Mouse (Mus musculus): ENCODE measurements at regions not wholly inside any gene's neighbourhood (a gene's known extent, or its start where the extent isn't known, plus 50 kb on each side); places are given as distances from the start of the nearest gene placed in this dataset.
A peak's percentile ranks its signal among the peaks of the same experiment; 100 is the strongest.

DNA sequence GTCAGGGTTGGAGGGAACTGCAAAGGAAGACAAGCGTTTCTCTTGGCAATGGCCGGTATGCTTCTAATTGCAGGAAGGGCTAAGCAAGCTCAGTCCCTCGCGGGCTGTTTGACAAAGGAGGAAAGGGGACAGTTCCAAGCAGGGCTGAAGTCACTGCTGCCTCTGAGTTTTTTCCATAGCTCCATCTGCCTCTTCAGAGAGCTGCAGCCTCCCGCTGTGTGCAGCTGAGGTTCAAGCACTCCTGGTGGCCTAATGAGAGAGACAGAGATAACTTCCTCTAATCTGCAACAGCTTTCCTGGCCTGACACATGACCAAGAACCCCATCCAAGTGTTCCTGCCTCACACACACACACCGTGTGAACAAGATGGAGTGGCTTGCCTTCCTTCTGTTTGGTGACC lies 511.9 kb upstream of the Slc35b3 start:
- Histone ChIP-seq H3K4me1 (ENCODE audit: control insufficient read depth, insufficient read depth, low read length) (no peaks in the 10 kb centered on the region), H3K27me3 (ENCODE audit: control insufficient read depth, insufficient read depth, low read length) (no peaks in the 10 kb centered on the region), H3K27ac (ENCODE audit: insufficient read depth, low read length) (no peak overlapping the region), H3K4me3 (replicated peaks; ENCODE audit: insufficient read depth, low read depth, low read length) (no peak overlapping the region)
- TF ChIP-seq POLR2A (IDR thresholded peaks at IDR 0.05; ENCODE audit: borderline replicate concordance, insufficient read depth, low read length) (no peak), CTCF (IDR thresholded peaks at IDR 0.05; ENCODE audit: borderline replicate concordance, insufficient read depth, low read depth, low read length) (no peak)
- DNase-seq = peak in 1 of 2 experiments; percentile 4
- WGBS = 15% methylated on average over 6 of the region's 6 CpGs

- TF ChIP-seq CTCF (IDR thresholded peaks at IDR 0.05; ENCODE audit: borderline replicate concordance, insufficient read depth, low read depth, low read length) (no peak), POLR2A (IDR thresholded peaks at IDR 0.05; ENCODE audit: borderline replicate concordance, insufficient read depth, low read length) (no peak)
- Histone ChIP-seq H3K4me3 (replicated peaks; ENCODE audit: insufficient read depth, low read depth, low read length) (no peak overlapping the region), H3K27me3 (ENCODE audit: control insufficient read depth, insufficient read depth, low read length) (no peaks in the 10 kb centered on the region), H3K4me1 (ENCODE audit: control insufficient read depth, insufficient read depth, low read length) (no peaks in the 10 kb centered on the region), H3K27ac (ENCODE audit: insufficient read depth, low read length) (no peak overlapping the region)
- DNase-seq = no peak
- WGBS = 94% methylated on average over 13 of the region's 13 CpGs
Observed at GRCm38 (mm10) chr13:39441799-39442198, 481.1 kb upstream of the Slc35b3 start.

DNA sequence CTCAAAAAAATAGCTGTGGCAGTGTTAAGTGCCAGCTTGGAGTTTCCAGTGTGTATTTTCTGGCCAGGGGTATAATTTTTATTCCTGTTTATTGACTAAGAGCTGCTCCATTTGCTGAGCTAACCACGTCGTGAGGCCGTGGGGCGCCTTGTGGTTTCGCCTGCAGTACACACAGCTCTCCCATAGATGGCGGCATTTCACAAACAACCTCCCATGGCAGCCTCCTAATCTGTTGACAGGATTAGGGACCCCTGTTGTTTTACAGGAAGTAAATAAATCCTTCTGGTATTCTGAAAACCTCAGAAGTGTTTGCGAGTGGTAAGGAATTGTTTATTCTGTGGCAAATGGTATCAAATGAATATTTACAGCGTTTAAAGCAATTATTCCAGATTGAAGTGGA lies 480.2 kb upstream of the Slc35b3 start:
- peak; percentile 90 for TF ChIP-seq CTCF (IDR thresholded peaks at IDR 0.05; ENCODE audit: borderline replicate concordance, insufficient read depth, low read depth, low read length)
- no peak for TF ChIP-seq POLR2A (IDR thresholded peaks at IDR 0.05; ENCODE audit: borderline replicate concordance, insufficient read depth, low read length)
- H3K4me3 ChIP-seq (replicated peaks; ENCODE audit: insufficient read depth, low read depth, low read length) = no peak overlapping the region

GRCm38 (mm10) chr13:39440336-39440735 lies 479.7 kb upstream of the Slc35b3 start:
- no peak for DNase-seq
- 92% methylated on average over 10 of the region's 10 CpGs for WGBS
- Histone ChIP-seq H3K4me1 (ENCODE audit: control insufficient read depth, insufficient read depth, low read length) (no peaks in the 10 kb centered on the region), H3K4me3 (replicated peaks; ENCODE audit: insufficient read depth, low read depth, low read length) (no peak overlapping the region), H3K27ac (ENCODE audit: insufficient read depth, low read length) (no peak overlapping the region), H3K27me3 (ENCODE audit: control insufficient read depth, insufficient read depth, low read length) (no peaks in the 10 kb centered on the region)
- no peak for TF ChIP-seq POLR2A (IDR thresholded peaks at IDR 0.05; ENCODE audit: borderline replicate concordance, insufficient read depth, low read length)
- TF ChIP-seq CTCF (IDR thresholded peaks at IDR 0.05; ENCODE audit: borderline replicate concordance, insufficient read depth, low read depth, low read length) = no peak

More for the DNA sequence above, 480.2 kb upstream of the Slc35b3 start:
- WGBS = 7% methylated on average over 8 of the region's 8 CpGs
- Histone ChIP-seq H3K4me1 (ENCODE audit: control insufficient read depth, insufficient read depth, low read length) (no peaks in the 10 kb centered on the region), H3K27me3 (ENCODE audit: control insufficient read depth, insufficient read depth, low read length) (no peaks in the 10 kb centered on the region), H3K27ac (ENCODE audit: insufficient read depth, low read length) (no peak overlapping the region)
- peak; percentile 56 to 73 for DNase-seq

GRCm38 (mm10) chr13:39427996-39428395 lies 467.3 kb upstream of the Slc35b3 start:
- Histone ChIP-seq H3K27ac (ENCODE audit: insufficient read depth, low read length) (no peak overlapping the region), H3K27me3 (ENCODE audit: control insufficient read depth, insufficient read depth, low read length) (no peaks in the 10 kb centered on the region), H3K4me3 (replicated peaks; ENCODE audit: insufficient read depth, low read depth, low read length) (no peak overlapping the region), H3K4me1 (ENCODE audit: control insufficient read depth, insufficient read depth, low read length) (no peaks in the 10 kb centered on the region)
- DNase-seq = no peak
- TF ChIP-seq POLR2A (IDR thresholded peaks at IDR 0.05; ENCODE audit: borderline replicate concordance, insufficient read depth, low read length) = no peak
- TF ChIP-seq CTCF (IDR thresholded peaks at IDR 0.05; ENCODE audit: borderline replicate concordance, insufficient read depth, low read depth, low read length) = no peak
- 67% methylated on average over 3 of the region's 3 CpGs for whole genome bisulfite sequencing

DNA sequence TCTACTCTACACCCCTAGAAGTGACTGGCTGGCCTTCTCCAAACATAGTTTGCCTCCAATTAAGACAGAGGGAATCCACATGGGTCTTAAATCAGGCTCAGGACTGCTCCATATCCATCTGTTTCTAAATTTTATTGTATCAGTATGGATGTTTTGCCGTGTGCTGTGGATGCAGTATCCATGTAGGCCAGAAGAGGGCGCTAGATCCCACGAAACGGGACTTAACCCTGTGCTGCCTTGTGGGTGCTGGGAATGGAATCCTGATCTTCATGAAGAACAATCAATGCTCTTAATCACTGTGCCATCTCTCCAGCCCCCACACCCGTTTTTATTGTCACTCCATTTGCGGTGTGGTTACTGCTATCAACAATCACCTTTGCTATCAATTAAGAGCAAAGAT lies 465.3 kb upstream of the Slc35b3 start:
- TF ChIP-seq POLR2A (IDR thresholded peaks at IDR 0.05; ENCODE audit: borderline replicate concordance, insufficient read depth, low read length) (no peak), CTCF (IDR thresholded peaks at IDR 0.05; ENCODE audit: borderline replicate concordance, insufficient read depth, low read depth, low read length) (no peak; the same call in 1 of the 2 replicates)
- 62% methylated on average over 6 of the region's 6 CpGs for WGBS
- no peak overlapping the region for H3K27ac ChIP-seq (ENCODE audit: insufficient read depth, low read length)
- no peak for DNase-seq
- H3K4me3 ChIP-seq (replicated peaks; ENCODE audit: insufficient read depth, low read depth, low read length) = no peak overlapping the region
- H3K4me1 ChIP-seq (ENCODE audit: control insufficient read depth, insufficient read depth, low read length) = no peaks in the 10 kb centered on the region
- H3K27me3 ChIP-seq (ENCODE audit: control insufficient read depth, insufficient read depth, low read length) = no peaks in the 10 kb centered on the region

DNA sequence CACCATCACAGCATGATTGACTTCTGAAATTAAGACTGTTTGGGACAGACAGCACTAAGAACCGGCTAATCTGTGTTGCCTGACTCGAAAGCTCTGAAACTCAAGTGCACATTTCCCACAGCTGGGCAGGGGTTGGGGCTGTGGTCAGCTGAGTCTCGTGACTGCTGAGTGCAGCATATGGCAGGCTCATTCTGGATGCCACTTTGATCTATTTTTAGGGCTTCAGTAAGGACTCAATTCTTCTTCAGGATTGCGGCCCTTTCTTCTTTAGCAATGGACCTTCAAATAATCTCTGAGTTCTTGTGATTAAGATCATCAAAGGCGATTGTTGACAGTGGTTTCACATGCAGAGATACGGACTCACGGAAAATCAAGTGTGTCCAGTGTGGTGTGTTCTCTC lies 457.5 kb upstream of the Slc35b3 start:
- Histone ChIP-seq H3K4me1 (ENCODE audit: control insufficient read depth, insufficient read depth, low read length) (no peaks in the 10 kb centered on the region), H3K27ac (ENCODE audit: insufficient read depth, low read length) (no peak overlapping the region), H3K4me3 (replicated peaks; ENCODE audit: insufficient read depth, low read depth, low read length) (no peak overlapping the region), H3K27me3 (ENCODE audit: control insufficient read depth, insufficient read depth, low read length) (no peaks in the 10 kb centered on the region)
- TF ChIP-seq POLR2A (IDR thresholded peaks at IDR 0.05; ENCODE audit: borderline replicate concordance, insufficient read depth, low read length) = no peak
- no peak for TF ChIP-seq CTCF (IDR thresholded peaks at IDR 0.05; ENCODE audit: borderline replicate concordance, insufficient read depth, low read depth, low read length)
- WGBS = 62% methylated on average over 7 of the region's 7 CpGs
- no peak for DNase-seq

- Histone ChIP-seq H3K27ac (ENCODE audit: insufficient read depth, low read length) (no peak overlapping the region), H3K4me1 (ENCODE audit: control insufficient read depth, insufficient read depth, low read length) (no peaks in the 10 kb centered on the region), H3K4me3 (replicated peaks; ENCODE audit: insufficient read depth, low read depth, low read length) (no peak overlapping the region), H3K27me3 (ENCODE audit: control insufficient read depth, insufficient read depth, low read length) (no peaks in the 10 kb centered on the region)
- no peak for DNase-seq
- WGBS = 69% methylated on average over 14 of the region's 14 CpGs
- TF ChIP-seq POLR2A (IDR thresholded peaks at IDR 0.05; ENCODE audit: borderline replicate concordance, insufficient read depth, low read length) (no peak), CTCF (IDR thresholded peaks at IDR 0.05; ENCODE audit: borderline replicate concordance, insufficient read depth, low read depth, low read length) (no peak)
Observed at GRCm38 (mm10) chr13:39411471-39412251, 451.0 kb upstream of the Slc35b3 start.
